Comparison of ENCODE assay signal across 7 mouse cellular contexts in the genomic region with DNA sequence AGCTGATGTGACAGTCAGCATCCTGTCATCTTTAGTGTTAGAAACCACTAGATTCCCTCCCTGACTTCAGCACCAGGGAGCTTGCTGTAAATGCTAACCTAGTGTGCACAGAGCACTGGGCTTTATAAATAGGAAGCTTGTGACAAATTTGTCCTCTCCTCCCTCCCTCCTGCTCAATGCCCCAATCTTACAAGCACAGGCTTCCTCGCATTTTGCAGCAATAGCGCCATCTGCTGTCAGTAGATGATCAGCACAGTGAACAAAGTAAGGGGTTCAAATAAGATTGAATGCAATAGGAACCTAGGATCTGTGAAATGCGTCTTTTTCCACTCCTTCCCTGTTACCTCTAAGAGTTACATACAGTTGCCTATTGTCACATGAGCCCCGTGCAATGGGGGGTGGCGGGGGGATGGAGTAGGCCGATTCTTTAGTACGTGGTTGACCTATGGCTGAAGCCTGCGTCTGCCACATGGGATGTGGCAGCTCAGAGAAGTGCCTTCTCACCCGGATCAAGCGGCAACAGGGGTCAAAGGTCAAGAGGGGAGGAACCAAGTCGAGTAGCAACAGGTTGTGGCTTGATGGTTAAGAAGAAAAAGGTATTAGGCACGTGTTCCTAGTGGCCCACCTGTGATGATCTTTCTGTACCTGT. TPM values are rescaled to one million over a fixed set of nuclear protein-coding genes. Genes with fewer than 3 reads are reported as not detected.
DNase-seq lines count a peak whose midpoint lies in the region; ATAC-seq lines count a peak whose summit lies in the region.

No protein-coding gene starts in this region.

- no peak overlapping the region for H3K27ac ChIP-seq in hindbrain, embryonic 14.5 days

- no peak overlapping the region for H3K9ac ChIP-seq in hindbrain, embryonic 14.5 days

- no peak overlapping the region for H3K4me2 ChIP-seq in hindbrain, embryonic 14.5 days (replicated peaks)

- WGBS in hindbrain, embryonic 14.5 days: 39% methylated on average over 12 of the region's 12 CpGs

- H3K9me3 ChIP-seq in hindbrain, embryonic 14.5 days (ENCODE audit: control insufficient read depth, low read length): no peaks in the 10 kb centered on the region

- no peak overlapping the region for H3K4me3 ChIP-seq in hindbrain, embryonic 14.5 days (replicated peaks; ENCODE audit: low read length)

- no peaks in the 10 kb centered on the region for H3K27me3 ChIP-seq in hindbrain, embryonic 14.5 days (ENCODE audit: control insufficient read depth, insufficient read depth, low read length)

- H3K4me1 ChIP-seq in hindbrain, embryonic 14.5 days (replicated peaks; ENCODE audit: control insufficient read depth, insufficient read depth, low read length): no peaks in the 10 kb centered on the region

- peak; percentile 81 for DNase-seq in R1 (ENCODE audit: low read depth, low spot score)
- peak; percentile 82 for DNase-seq in cerebellum, adult 18-20 months
- peak; percentile 85 for DNase-seq in forelimb bud, embryonic 11.5 days (ENCODE audit: low read depth, low spot score)
- peak; percentile 93 for DNase-seq in hindbrain, embryonic 14.5 days (ENCODE audit: low spot score)
- peak; percentile 84 for DNase-seq in left cerebral cortex, adult 11 months (ENCODE audit: low spot score)
- peak; percentile 80 for DNase-seq in right cerebral cortex, postnatal 14 days

- peak; percentile 74 for ATAC-seq in hindbrain, embryonic 14.5 days (ENCODE audit: low FRiP score)
- ATAC-seq in megakaryocyte, adult 5-6 weeks (ENCODE audit: poor library complexity, severe bottlenecking): peak; percentile 70

- H3K36me3 ChIP-seq in hindbrain, embryonic 14.5 days (replicated peaks; ENCODE audit: control insufficient read depth, insufficient read depth): peaks cover 61% of the 10 kb centered on the region

RNA-seq across cellular contexts. Expression of a gene that starts 37.0 kb away (rescaled TPM):
- 25.8 and 26.7 TPM in 2 replicates for polyA plus RNA-seq in hindbrain, embryonic 14.5 days (2014; fragmentation: Nextera tagmentation; extraction: Ambion mirVana)
- not detected in 2 replicates for total RNA-seq in megakaryocyte, adult 5-6 weeks (2015)
- not detected in 2 replicates for total RNA-seq in megakaryocyte, adult 5-6 weeks (2017)

RNA-seq across cellular contexts. Expression of a gene that starts 41.9 kb away (rescaled TPM):
- 2.3 and 2.5 TPM in 2 replicates for polyA plus RNA-seq in hindbrain, embryonic 14.5 days (2014; fragmentation: Nextera tagmentation; extraction: Ambion mirVana)
- total RNA-seq in megakaryocyte, adult 5-6 weeks (2015): 8.0 and 9.2 TPM in 2 replicates
- 19.2 and 19.6 TPM in 2 replicates for total RNA-seq in megakaryocyte, adult 5-6 weeks (2017)
